Mouse (Mus musculus) stomach, embryonic 15.5 days (tissue): ENCODE data around the gene Klhl36. TPM values are rescaled to one million over a fixed set of nuclear protein-coding genes. Genes with fewer than 3 reads are reported as not detected.

Experiments used
- ATAC-seq: fragments of 200-750 bp; cut with Nextera tagmentation; 2 replicates; pipeline ENCODE4 v1.8.0; 2017; ENCODE audit warnings: low read depth, moderate number of reproducible peaks, moderate TSS enrichment; ENCODE audit not compliant: insufficient read depth, low FRiP score
- H3K27ac ChIP-seq: fragments of 300-500 bp; sonication (generic); 2 replicates; pipeline ENCODE4 v1.5.1; 2015; ENCODE audit warnings: mild to moderate bottlenecking, inconsistent platforms
- H3K27me3 ChIP-seq: fragments of 300-500 bp; sonication (generic); replicated peaks from 2 replicates; pipeline ENCODE4 v1.6.1; 2015; ENCODE audit warnings: inconsistent platforms
- H3K36me3 ChIP-seq: fragments of 300-500 bp; sonication (generic); 2 replicates; pipeline ENCODE4 v1.6.1; 2015; ENCODE audit warnings: inconsistent platforms
- H3K4me1 ChIP-seq: fragments of 300-500 bp; sonication (generic); 2 replicates; pipeline ENCODE4 v1.6.1; 2015; ENCODE audit warnings: inconsistent platforms
- H3K4me2 ChIP-seq: fragments of 300-500 bp; sonication (generic); 2 replicates; pipeline ENCODE4 v1.6.1; 2015; ENCODE audit warnings: mild to moderate bottlenecking, inconsistent platforms
- H3K4me3 ChIP-seq: fragments of 300-500 bp; sonication (generic); replicated peaks from 2 replicates; pipeline ENCODE4 v1.5.1; 2015; ENCODE audit warnings: inconsistent platforms
- H3K9ac ChIP-seq: fragments of 300-500 bp; sonication (generic); 2 replicates; pipeline ENCODE4 v1.6.1; 2015; ENCODE audit warnings: inconsistent platforms
- H3K9me3 ChIP-seq: fragments of 300-500 bp; sonication (generic); 2 replicates; pipeline ENCODE4 v1.6.1; 2016; ENCODE audit warnings: inconsistent platforms
- WGBS: fragments of 180-500 bp; shearing (Covaris S2); methylation state at CpG from one replicate; pipeline ENCODE4 v1.1.7; 2015; 5-methylcytosine and 5-hydroxymethylcytosine counted together
- polyA plus RNA-seq: library from polyadenylated mRNA; unstranded; fragments of >200 nt; fragmentation: Nextera tagmentation; extraction: Ambion mirVana; gene quantifications from 2 replicates; pipeline ENCODE4 v1.2.1, GENCODE M21; 2015

The Klhl36 gene
- polyA plus RNA-seq, 1 experiment from 2014 or later = 12.3 TPM

DNA sequence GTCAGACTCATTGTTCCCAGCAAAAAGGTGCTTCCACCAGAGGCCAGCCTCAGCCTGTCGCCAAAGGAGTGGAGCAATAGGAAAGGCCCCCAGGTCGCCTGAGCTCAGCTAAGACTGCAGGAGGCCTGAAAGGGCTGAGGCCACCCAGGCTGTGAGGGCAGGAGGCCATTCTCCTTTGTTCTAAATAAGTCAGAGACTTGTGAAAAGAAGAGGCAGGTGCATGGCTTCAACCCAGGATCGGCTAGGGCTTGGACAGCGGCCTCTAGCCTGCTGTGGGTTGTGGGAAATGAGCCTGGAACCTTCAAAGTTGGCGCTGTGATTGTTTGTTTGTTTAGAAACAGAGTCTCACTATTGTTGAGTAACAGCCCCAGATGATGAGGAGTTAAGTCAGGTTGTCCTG, 8.0 kb upstream of the Klhl36 start:
- 55% methylated on average over 5 of the region's 5 CpGs for whole genome bisulfite sequencing
- no peak overlapping the region for H3K9ac ChIP-seq
- no peaks in the 10 kb centered on the region for H3K36me3 ChIP-seq
- H3K4me2 ChIP-seq = no peak overlapping the region
- no peaks in the 10 kb centered on the region for H3K4me1 ChIP-seq
- H3K27me3 ChIP-seq = no peaks in the 10 kb centered on the region
- ATAC-seq = no peak
- no peaks in the 10 kb centered on the region for H3K9me3 ChIP-seq
- H3K4me3 ChIP-seq = no peak overlapping the region
- H3K27ac ChIP-seq = no peak overlapping the region

DNA sequence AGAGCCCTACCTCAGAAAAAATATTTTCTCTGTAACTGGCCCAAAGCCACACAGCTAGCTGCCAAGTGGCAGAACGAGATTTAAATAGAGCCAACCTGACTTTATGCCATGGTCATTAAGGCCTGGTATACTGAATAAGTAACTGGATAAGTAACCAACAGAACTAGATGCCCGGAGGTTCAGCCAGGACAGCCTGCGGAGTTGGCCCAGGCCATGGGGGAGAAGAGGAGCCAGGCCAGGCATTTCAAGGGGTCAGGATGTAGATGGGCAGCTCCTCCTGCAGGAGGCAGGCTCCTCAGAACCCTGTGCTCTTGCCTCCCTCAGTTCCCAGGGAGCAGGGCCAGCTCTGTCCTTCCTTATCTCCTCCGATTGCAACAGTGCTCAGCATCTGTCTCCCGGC, 6.4 kb upstream of the Klhl36 start:
- H3K4me1 ChIP-seq = no peaks in the 10 kb centered on the region
- no peaks in the 10 kb centered on the region for H3K9me3 ChIP-seq
- ATAC-seq = no peak
- no peak overlapping the region for H3K9ac ChIP-seq
- WGBS = 77% methylated on average over 5 of the region's 5 CpGs
- no peaks in the 10 kb centered on the region for H3K27me3 ChIP-seq
- no peaks in the 10 kb centered on the region for H3K36me3 ChIP-seq
- no peak overlapping the region for H3K27ac ChIP-seq
- no peak overlapping the region for H3K4me3 ChIP-seq
- no peak overlapping the region for H3K4me2 ChIP-seq

DNA sequence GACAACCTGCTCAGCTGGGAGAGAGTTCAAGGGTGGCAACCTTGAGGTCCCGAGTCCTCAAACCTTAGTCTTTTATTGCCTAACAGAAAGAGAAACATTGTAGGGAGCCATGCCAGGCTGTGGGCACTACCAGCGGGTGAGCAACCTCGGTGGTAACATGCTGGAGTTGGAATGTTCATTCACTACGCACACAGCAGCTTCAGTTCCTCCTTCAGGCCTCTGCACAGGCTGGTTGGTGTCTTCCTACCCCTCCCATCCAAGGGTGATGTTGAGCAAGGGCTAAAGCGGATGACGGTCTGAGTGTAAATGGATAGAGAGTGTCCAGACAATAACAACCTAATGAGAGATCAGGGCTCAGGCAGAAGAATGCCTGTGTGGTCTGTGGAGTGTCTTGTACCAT, 4.3 kb upstream of the Klhl36 start:
- no peaks in the 10 kb centered on the region for H3K27me3 ChIP-seq
- ATAC-seq = no peak
- no peaks in the 10 kb centered on the region for H3K36me3 ChIP-seq
- peaks cover 6% of the 10 kb centered on the region; the same call in 1 of the 2 replicates for H3K4me1 ChIP-seq
- 57% methylated on average over 6 of the region's 6 CpGs for WGBS
- H3K27ac ChIP-seq = no peak overlapping the region
- no peak overlapping the region for H3K4me3 ChIP-seq
- H3K9me3 ChIP-seq = no peaks in the 10 kb centered on the region
- no peak overlapping the region for H3K9ac ChIP-seq
- no peak overlapping the region for H3K4me2 ChIP-seq

DNA sequence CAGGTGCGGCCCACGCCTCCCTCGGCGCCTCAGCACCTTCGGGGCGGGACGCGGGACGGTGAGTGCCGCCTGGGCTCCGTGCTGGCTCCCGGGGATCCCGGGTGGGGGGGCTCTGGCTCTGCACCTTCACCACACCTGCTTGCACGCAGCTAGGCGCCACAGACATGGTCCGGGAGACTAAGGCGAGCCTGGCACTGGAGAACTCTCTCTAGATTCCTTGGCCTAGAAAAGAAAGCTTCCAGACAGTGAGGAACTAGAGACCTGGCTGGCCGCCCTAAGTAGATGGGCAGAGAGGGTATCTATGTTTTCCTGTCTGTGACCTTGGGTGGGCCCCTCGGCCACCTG, 296 bp downstream of the Klhl36 start:
- Histone ChIP-seq H3K27ac (peak overlapping the region; percentile 77), H3K4me3 (peak overlapping the region; percentile 81), H3K9me3 (no peaks in the 10 kb centered on the region), H3K9ac (peak overlapping the region; percentile 63; the same call in 1 of the 2 replicates), H3K4me1 (peaks cover 10% of the 10 kb centered on the region; the same call in 1 of the 2 replicates), H3K4me2 (peak overlapping the region; percentile 91), H3K27me3 (no peaks in the 10 kb centered on the region), H3K36me3 (no peaks in the 10 kb centered on the region)
- peak; percentile 59 for ATAC-seq
- WGBS = under 1% methylated on average over 18 of the region's 19 CpGs

DNA sequence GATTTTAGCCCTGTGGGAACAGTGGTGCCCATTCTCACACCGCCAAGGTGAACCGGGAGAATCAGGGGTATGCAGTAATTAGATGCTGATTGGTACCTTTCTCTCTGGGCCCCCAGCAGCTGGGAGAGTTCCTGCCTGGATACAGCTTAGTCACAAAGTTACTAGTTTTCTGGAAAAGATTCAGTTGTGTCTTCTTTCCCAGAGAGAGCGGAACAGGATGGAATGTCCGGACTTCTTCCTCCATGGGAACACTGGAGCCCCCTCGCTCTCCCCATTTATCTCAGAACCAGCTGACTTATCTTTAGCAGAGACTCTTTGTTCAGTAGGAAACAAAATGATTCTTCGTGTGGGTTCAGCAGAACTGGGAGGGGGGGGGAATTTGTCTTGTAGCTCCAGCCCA, 683 bp downstream of the Klhl36 start:
- Histone ChIP-seq H3K27me3 (no peaks in the 10 kb centered on the region), H3K9me3 (no peaks in the 10 kb centered on the region), H3K4me2 (peak overlapping the region; percentile 91), H3K36me3 (no peaks in the 10 kb centered on the region), H3K4me3 (peak overlapping the region; percentile 81), H3K27ac (peak overlapping the region; percentile 77), H3K4me1 (peaks cover 10% of the 10 kb centered on the region; the same call in 1 of the 2 replicates), H3K9ac (peak overlapping the region; percentile 63; the same call in 1 of the 2 replicates)
- no peak for ATAC-seq
- WGBS = 5% methylated on average over 6 of the region's 6 CpGs

DNA sequence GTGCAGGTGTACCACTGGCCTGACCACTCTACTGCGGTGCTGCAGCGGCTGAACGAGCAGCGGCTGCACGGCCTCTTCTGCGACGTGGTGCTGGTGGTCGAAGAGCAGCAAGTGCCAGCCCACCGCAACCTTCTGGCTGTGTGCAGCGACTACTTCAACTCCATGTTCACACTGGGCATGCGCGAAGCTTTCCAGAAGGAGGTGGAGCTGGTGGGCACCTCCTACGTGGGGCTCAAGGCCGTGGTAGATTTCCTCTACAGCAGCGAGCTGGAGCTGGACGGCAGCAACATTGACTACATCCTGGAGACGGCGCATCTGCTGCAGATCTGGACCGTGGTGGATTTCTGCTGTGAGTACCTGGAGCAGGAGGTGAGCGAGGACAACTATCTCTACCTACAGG, 7.5 kb downstream of the Klhl36 start:
- Histone ChIP-seq H3K4me1 (no peaks in the 10 kb centered on the region), H3K4me3 (no peak overlapping the region), H3K27ac (no peak overlapping the region), H3K9me3 (0 out of 2 replicates have a peak, but pooled peaks cover 3% of the 10 kb centered on the region), H3K36me3 (peaks cover 31% of the 10 kb centered on the region), H3K9ac (no peak overlapping the region), H3K4me2 (no peak overlapping the region), H3K27me3 (no peaks in the 10 kb centered on the region)
- 82% methylated on average over 20 of the region's 20 CpGs for WGBS
- no peak for ATAC-seq

DNA sequence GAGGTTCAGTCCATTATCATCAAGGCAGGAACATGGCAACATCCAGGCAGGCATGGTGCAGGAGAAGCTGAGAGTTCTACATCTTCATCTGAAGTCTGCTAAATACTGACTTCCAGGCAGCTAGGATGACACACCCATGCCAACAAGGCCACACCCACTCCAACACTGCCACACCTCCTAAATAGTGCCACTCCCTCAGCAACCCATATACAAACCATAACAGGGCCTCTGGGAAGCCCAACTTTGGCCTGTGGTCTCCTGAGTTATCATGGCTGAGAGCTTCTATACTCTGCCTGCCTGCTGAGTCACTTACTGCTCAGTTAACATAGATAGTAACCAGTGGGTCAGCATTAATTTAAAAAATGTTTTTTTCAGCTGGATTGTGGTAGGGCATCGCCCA, 11.1 kb downstream of the Klhl36 start:
- Histone ChIP-seq H3K9me3 (0 out of 2 replicates have a peak, but pooled peaks cover 3% of the 10 kb centered on the region), H3K9ac (no peak overlapping the region), H3K27me3 (no peaks in the 10 kb centered on the region), H3K4me3 (no peak overlapping the region), H3K4me2 (no peak overlapping the region), H3K36me3 (peaks cover 31% of the 10 kb centered on the region), H3K4me1 (no peaks in the 10 kb centered on the region), H3K27ac (no peak overlapping the region)
- ATAC-seq = no peak; the same call in 1 of the 2 replicates
- 94% methylated on average over 1 of the region's 1 CpGs for WGBS

DNA sequence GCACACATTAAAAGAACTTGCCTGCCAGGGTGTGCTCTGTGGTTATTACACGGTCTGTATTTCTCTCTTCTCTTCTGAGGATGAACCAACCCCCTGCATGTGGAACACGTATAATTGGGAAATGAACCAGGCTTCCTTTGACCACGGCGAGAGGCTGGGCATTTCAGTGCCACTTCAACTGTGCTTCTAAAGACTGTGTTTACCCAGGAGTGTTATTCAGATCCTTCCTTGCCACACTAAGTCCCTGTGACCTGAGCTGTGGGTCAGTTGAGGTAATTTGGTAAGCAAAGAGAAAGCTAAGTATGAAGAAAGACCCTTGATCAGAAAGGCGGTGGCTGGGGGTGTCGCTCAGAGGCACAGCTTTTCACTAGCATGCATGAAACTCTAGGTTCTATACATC, 19.2 kb downstream of the Klhl36 start:
- no peak for ATAC-seq
- no peak overlapping the region for H3K4me2 ChIP-seq
- H3K27me3 ChIP-seq = no peaks in the 10 kb centered on the region
- WGBS = 74% methylated on average over 6 of the region's 6 CpGs
- no peak overlapping the region for H3K27ac ChIP-seq
- no peaks in the 10 kb centered on the region for H3K36me3 ChIP-seq
- no peaks in the 10 kb centered on the region for H3K9me3 ChIP-seq
- H3K4me3 ChIP-seq = no peak overlapping the region
- no peak overlapping the region for H3K9ac ChIP-seq
- peaks cover 9% of the 10 kb centered on the region for H3K4me1 ChIP-seq

DNA sequence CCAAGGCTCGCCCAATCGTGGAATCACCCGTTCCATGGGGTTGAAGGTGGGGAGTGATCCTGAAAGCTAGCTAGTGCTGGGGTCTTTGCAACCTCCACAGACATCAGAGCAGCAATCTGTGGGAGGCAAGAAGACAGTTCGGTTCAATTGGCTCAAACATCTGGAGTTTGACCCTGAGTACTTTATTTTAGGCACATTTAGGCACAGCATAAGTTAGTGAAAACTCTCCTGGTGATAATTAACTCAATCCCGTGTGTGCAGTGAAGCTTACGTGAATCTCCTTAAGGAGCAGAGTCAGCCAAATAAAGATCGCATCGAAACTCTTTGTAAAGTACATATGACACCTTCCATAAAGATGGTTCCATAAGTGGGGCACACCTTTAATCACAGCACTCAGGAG, 19.9 kb downstream of the Klhl36 start:
- 76% methylated on average over 8 of the region's 8 CpGs for WGBS

DNA sequence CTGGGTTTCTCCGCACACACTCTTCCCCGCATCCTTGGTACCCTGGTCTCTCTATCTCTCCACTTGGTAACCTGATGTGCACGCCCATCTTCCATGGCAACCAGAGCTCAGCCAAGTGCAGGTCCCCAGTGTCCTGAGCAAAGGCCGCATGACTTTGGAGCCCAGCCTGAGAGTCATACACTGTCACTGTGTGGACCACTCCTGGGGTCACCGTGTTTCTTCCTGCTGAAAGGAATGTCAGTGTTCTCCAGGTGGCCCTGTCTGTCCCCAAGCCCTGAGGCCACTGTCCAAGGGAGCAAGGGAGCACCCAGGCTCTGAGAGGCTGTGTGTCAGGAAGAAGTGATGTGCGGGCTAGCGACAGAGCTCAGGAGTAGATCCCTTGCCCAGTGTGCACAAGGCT, 21.2 kb downstream of the Klhl36 start:
- Histone ChIP-seq H3K9me3 (no peaks in the 10 kb centered on the region), H3K27me3 (no peaks in the 10 kb centered on the region), H3K36me3 (no peaks in the 10 kb centered on the region), H3K4me1 (peaks cover 9% of the 10 kb centered on the region), H3K4me3 (no peak overlapping the region), H3K9ac (no peak overlapping the region), H3K4me2 (no peak overlapping the region), H3K27ac (no peak overlapping the region)
- no peak for ATAC-seq
- WGBS = 92% methylated on average over 7 of the region's 7 CpGs

More for the DNA sequence above, 19.9 kb downstream of the Klhl36 start:
- no peaks in the 10 kb centered on the region for H3K36me3 ChIP-seq
- no peak overlapping the region for H3K9ac ChIP-seq
- H3K27ac ChIP-seq = no peak overlapping the region
- no peak for ATAC-seq
- no peaks in the 10 kb centered on the region for H3K27me3 ChIP-seq
- H3K4me1 ChIP-seq = peaks cover 9% of the 10 kb centered on the region
- H3K4me2 ChIP-seq = no peak overlapping the region
- no peaks in the 10 kb centered on the region for H3K9me3 ChIP-seq
- no peak overlapping the region for H3K4me3 ChIP-seq

DNA sequence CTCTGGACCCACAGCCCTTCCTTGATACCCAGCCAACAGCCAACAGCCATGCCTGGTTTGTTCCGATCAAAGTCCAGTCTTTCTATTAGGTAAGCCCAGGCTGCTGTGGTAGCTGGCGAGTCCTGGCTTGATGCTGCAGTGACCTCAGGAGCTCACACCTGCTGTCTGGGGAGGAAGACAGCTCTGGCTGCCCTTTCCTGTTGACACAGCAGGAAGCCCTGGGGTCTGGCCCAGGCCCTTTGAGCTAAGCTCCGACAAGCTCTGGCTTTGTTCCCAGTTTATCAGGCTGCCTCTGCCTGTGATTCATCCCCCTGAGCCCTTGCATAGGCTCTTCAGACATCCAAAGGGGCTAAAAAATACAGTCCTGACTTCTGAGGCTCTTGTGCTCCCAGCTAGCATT, 23.5 kb downstream of the Klhl36 start:
- no peak overlapping the region for H3K9ac ChIP-seq
- no peak overlapping the region for H3K4me3 ChIP-seq
- 36% methylated on average over 3 of the region's 3 CpGs for WGBS
- H3K27ac ChIP-seq = peak overlapping the region; percentile 64
- no peaks in the 10 kb centered on the region for H3K9me3 ChIP-seq
- H3K27me3 ChIP-seq = no peaks in the 10 kb centered on the region
- H3K4me1 ChIP-seq = peaks cover 9% of the 10 kb centered on the region
- ATAC-seq = peak; percentile 87
- 0 out of 2 replicates have a peak overlapping the region, but pooled peaks have one; percentile 3 for H3K4me2 ChIP-seq
- no peaks in the 10 kb centered on the region for H3K36me3 ChIP-seq

DNA sequence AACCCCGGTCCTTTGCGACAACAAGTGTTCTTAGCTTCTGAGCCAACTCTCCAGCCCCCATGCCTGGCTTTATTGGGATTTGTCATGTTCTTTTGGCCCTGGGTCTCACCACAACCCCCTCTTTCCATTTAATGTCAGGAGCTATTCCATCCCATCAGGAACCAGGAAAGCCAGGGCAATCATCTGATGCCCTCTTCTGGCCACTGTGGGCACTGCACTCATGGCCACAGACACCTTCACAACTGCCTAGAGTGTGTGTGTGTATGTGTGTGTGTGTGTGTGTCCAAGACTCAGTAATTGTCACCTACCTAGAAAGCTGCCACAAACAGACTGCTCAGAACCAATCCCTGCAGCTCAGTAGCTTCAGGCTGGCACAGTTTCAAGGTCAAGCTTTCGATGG, 25.1 kb downstream of the Klhl36 start:
- Histone ChIP-seq H3K36me3 (no peaks in the 10 kb centered on the region), H3K9ac (no peak overlapping the region), H3K9me3 (no peaks in the 10 kb centered on the region), H3K4me2 (no peak overlapping the region), H3K27ac (no peak overlapping the region), H3K4me3 (no peak overlapping the region), H3K27me3 (no peaks in the 10 kb centered on the region), H3K4me1 (peaks cover 9% of the 10 kb centered on the region)
- no peak for ATAC-seq
- WGBS = 89% methylated on average over 3 of the region's 3 CpGs

DNA sequence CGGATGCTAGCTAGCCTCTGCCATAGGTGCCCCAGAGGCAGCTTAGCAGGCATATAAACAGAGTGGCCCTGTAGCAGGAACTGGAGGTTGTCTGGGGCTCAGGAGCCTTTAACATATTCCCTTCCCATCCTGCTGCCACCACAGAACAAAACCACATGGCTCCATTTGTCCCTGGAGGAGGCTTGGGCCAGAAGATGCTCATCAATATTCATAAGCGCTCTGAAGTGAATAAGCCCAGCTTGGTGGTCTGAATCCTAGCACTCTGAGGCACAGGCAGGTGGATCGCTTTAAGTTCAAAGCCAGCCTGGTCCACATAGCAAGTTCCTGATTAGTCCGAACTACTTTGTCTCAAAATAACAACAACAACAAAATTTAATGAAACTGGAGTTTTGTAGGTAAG, 25.9 kb downstream of the Klhl36 start:
- Histone ChIP-seq H3K9ac (no peak overlapping the region), H3K4me3 (no peak overlapping the region), H3K4me2 (no peak overlapping the region), H3K27me3 (no peaks in the 10 kb centered on the region), H3K27ac (no peak overlapping the region), H3K9me3 (no peaks in the 10 kb centered on the region), H3K36me3 (no peaks in the 10 kb centered on the region), H3K4me1 (peaks cover 9% of the 10 kb centered on the region)
- WGBS = 69% methylated on average over 4 of the region's 4 CpGs
- no peak for ATAC-seq
